Mouse (Mus musculus) spleen, postnatal 0 days (tissue): ENCODE measurements around the gene Tex26. TPM values are rescaled to one million over a fixed set of nuclear protein-coding genes. Genes with fewer than 3 reads are reported as not detected.

Experiments used
- polyA plus RNA-seq: library from polyadenylated mRNA; unstranded; fragments of >200 nt; fragmentation: Nextera tagmentation; extraction: Ambion mirVana; gene quantifications from 2 replicates; pipeline ENCODE4 v1.2.1, GENCODE M21; 2015

The Tex26 gene
- polyA plus RNA-seq = 0.16 and 0.21 TPM in 2 replicates

DNA sequence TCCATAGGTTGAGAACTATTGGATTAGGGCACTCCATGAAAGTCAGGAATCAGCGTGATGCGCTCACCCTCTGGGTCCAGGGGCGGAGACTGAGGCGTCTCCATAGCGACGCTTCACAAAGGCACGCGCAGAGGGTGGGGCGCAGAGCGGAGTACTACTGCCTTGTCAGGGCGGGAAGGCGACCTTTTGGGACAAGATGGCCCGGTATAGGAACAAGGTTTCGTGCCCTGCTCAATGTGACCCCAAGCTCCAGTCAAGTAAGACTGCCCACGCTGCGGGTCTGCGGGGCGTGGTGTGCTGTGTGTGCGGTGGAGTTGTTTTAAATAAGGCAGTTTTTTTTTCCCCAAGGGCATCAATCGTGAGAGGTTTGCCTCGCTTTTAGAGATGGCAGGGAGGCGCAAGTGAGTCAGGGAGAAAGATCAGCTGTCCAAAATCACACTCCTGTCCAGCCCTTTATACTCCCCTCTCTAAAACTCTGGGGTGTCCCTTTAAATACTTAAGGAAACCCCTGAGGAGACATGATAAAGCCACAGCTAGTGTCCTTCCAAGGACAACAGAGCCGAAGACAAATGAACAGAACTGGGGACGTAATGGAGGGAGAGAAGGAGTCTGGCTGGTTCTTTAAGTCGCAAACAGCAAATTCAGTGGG is at the start of gene Tex26:
Gene Tex26 (plus strand): TSS at position 130 of the 649 bp plus-strand sequence.

DNA sequence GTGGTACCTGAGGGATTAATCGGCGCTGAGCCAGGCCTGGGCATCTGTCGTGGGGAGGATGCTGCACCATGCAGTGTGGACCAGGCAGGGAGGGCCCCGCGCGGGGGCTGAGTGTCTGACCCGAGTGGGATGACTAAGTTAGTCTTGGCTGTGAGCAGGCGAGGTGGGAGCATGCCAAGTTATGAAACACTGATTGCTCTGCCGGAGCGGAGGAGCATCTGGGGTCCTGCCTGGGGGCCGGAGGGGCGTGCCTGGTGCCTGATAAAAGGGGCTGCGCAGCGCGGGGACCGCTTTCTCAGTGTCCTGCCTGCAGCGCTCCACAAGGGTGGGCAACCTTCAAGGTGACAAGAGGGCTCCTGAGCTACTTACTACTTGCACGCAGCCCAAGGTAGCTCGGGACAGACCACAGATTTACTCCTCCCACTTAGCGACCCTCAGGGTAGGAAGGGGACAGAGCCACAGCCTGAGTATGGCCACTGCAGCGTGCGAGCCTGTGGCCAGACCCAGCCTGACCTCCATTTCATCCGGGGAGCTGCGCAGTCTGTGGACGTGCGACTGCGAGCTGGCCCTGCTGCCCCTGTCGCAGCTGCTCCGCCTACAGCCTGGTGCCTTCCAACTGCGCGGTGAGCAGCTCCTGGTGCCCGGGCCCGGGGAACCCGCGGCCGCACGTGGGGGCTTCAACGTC is 27.8 kb upstream of the Tex26 start, which contains the start of gene Medag:
Gene Medag (plus strand): TSS at position 241 of the 685 bp plus-strand sequence.

Other genes starting within 250 kb of the Tex26 start
- gene Alox5ap, start 174.9 kb upstream of the Tex26 start, polyA plus RNA-seq = 186 and 250 TPM in 2 replicates
- 1.4 and 1.6 TPM in 2 replicates for gene Medag, start 27.9 kb upstream of the Tex26 start, polyA plus RNA-seq
- gene Wdr95, start 89.0 kb downstream of the Tex26 start, polyA plus RNA-seq = 0.16 and 0.29 TPM in 2 replicates
- gene Hsph1, start 196.7 kb downstream of the Tex26 start, polyA plus RNA-seq = 14.9 and 15.8 TPM in 2 replicates
- 8.4 and 8.8 TPM in 2 replicates for gene B3glct, start 238.6 kb downstream of the Tex26 start, polyA plus RNA-seq